Mouse (Mus musculus): ENCODE data around the gene Bmp6.

DNA sequence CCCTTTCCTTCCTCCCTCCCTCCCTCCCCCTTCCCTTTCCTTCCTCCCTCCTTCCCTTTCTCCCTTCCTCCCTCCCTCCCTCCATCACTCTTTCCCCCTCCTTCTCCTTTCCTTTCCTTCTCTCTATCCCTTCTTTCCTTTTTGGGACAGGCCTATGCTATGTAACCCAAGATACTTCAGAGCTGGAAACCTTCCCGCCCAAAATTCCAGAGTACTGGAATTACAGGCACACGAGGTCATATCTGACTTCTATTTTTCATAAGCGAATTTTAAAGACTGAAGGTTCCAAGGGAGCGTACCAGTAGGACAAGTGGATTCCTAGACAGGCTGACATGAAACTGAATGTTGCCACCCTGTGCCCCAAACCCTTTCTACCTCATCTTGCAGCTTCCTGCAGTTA, 4.1 kb downstream of the Bmp6 start:
- TF ChIP-seq POLR2A (IDR thresholded peaks at IDR 0.05; ENCODE audit: borderline replicate concordance, control insufficient read depth, low read depth, low read length) (no peak), CTCF (IDR thresholded peaks at IDR 0.05; ENCODE audit: control insufficient read depth, insufficient read depth, low read length) (no peak)
